Mouse (Mus musculus): ENCODE measurements around the gene Fzd9. TPM values are rescaled to one million over a fixed set of nuclear protein-coding genes. Genes with fewer than 3 reads are reported as not detected.

The Fzd9 gene
- 1.5 and 6.5 TPM in 2 replicates for polyA plus RNA-seq (2021; fragmentation: Nextera tagmentation)
- long read RNA-seq, experiment 1, transcript Fzd9-201 (1 exons, 2,293 nt): major isoform, 25 of 25 reads
- long read RNA-seq, experiment 1, partial matches to known transcripts: 0 of 25 reads
- long read RNA-seq, experiment 1, other reads (novel, unspliced or antisense): 0 of 25 reads
- long read RNA-seq, experiment 2, partial matches to known transcripts: 0 of 1 reads
- long read RNA-seq, experiment 2, other reads (novel, unspliced or antisense): 0 of 1 reads

GRCm38 (mm10) chr5:135251079-135251454 lies at the start of gene Fzd9:
Gene Fzd9, minus strand, starts transcription at chr5:135251230.

Other genes starting within 250 kb of the Fzd9 start
- 45.6 and 48.8 TPM in 2 replicates for gene Abhd11, start 242.1 kb downstream of the Fzd9 start, polyA plus RNA-seq (2021; fragmentation: Nextera tagmentation)
- 244 and 306 TPM in 2 replicates for gene Stx1a, start 227.7 kb downstream of the Fzd9 start, polyA plus RNA-seq (2021; fragmentation: Nextera tagmentation)
- 77.9 and 78.6 TPM in 2 replicates for gene Dnajc30, start 187.0 kb downstream of the Fzd9 start, polyA plus RNA-seq (2021; fragmentation: Nextera tagmentation)
- 46.3 and 50.4 TPM in 2 replicates for gene Bud23, start 186.3 kb downstream of the Fzd9 start, polyA plus RNA-seq (2021; fragmentation: Nextera tagmentation)
- 1.9 and 8.2 TPM in 2 replicates for gene Vps37d, start 173.0 kb downstream of the Fzd9 start, polyA plus RNA-seq (2021; fragmentation: Nextera tagmentation)
- 0.31 and 0.50 TPM in 2 replicates for gene Mlxipl, start 161.3 kb downstream of the Fzd9 start, polyA plus RNA-seq (2021; fragmentation: Nextera tagmentation)
- gene Tbl2, start 101.6 kb downstream of the Fzd9 start, polyA plus RNA-seq (2021; fragmentation: Nextera tagmentation): 15.9 and 17.1 TPM in 2 replicates
- 87.3 and 94.7 TPM in 2 replicates for gene Bcl7b, start 82.9 kb downstream of the Fzd9 start, polyA plus RNA-seq (2021; fragmentation: Nextera tagmentation)
- gene Baz1b, start 64.0 kb downstream of the Fzd9 start, polyA plus RNA-seq (2021; fragmentation: Nextera tagmentation): 8.8 and 11.9 TPM in 2 replicates
- gene Fkbp6, start 98.8 kb upstream of the Fzd9 start, polyA plus RNA-seq (2021; fragmentation: Nextera tagmentation): 0.16 TPM in 1 of 2 replicates, not detected in the other
- gene Trim50, start 102.1 kb upstream of the Fzd9 start, polyA plus RNA-seq (2021; fragmentation: Nextera tagmentation): not detected in 2 replicates
- gene Nsun5, start 118.7 kb upstream of the Fzd9 start, polyA plus RNA-seq (2021; fragmentation: Nextera tagmentation): 8.6 and 9.3 TPM in 2 replicates
- gene Pom121, start 143.3 kb upstream of the Fzd9 start, polyA plus RNA-seq (2021; fragmentation: Nextera tagmentation): 6.5 and 18.1 TPM in 2 replicates

Data from left cerebral cortex, adult 6 months (tissue).